Comparison of ENCODE assay signal across 15 mouse cellular contexts in the genomic region with DNA sequence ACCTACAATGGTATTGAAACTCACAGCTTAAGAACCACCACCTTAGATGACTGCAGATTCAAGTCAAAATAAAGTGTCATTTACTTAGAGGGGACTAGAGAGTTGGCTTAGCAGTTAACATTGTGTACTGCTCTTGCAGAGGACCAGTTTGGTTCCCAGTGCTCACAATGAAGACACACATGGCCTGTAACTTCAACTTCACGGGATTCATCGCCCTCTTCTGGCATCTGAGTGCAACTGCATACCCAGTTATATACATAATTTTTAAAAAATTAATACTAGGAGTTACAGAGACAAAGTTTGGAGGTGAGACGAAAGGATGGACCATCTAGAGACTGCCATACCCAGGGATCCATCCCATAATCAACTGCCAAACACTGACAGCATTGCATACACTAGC. TPM values are rescaled to one million over a fixed set of nuclear protein-coding genes. Genes with fewer than 3 reads are reported as not detected.
DNase-seq lines count a peak whose midpoint lies in the region; ATAC-seq and TF ChIP-seq lines count a peak whose summit lies in the region.
"Had no signal": no experiment of that assay in that cellular context is flagged by ENCODE, and none has a peak within 500 bp of the region (broad histone marks: within the 10 kb centered on the region; RNA-seq: fewer than 3 reads in every experiment).

No protein-coding gene starts in this region.

- no peak overlapping the region for H3K4me3 ChIP-seq in intestine, postnatal 0 days (ENCODE audit: low read depth, low read length)
- H3K4me3 ChIP-seq in intestine, embryonic 15.5 days (replicated peaks) = no peak overlapping the region
- H3K4me3 ChIP-seq: embryonic facial prominence, embryonic 12.5 days; forebrain, embryonic 12.5 days; heart, embryonic 10.5 days; liver, embryonic 13.5 days had no signal

- H3K36me3 ChIP-seq in intestine, postnatal 0 days (ENCODE audit: control insufficient read depth, insufficient read depth) = no peaks in the 10 kb centered on the region
- no peaks in the 10 kb centered on the region for H3K36me3 ChIP-seq in intestine, embryonic 15.5 days
- H3K36me3 ChIP-seq: embryonic facial prominence, embryonic 12.5 days; forebrain, embryonic 12.5 days; heart, embryonic 10.5 days; liver, embryonic 13.5 days had no signal

- no peak overlapping the region for H3K9ac ChIP-seq in intestine, postnatal 0 days (ENCODE audit: low read depth, low read length)
- H3K9ac ChIP-seq in intestine, embryonic 15.5 days = no peak overlapping the region
- H3K9ac ChIP-seq: embryonic facial prominence, embryonic 12.5 days; forebrain, embryonic 12.5 days; liver, embryonic 13.5 days had no signal

- no peak overlapping the region for H3K27ac ChIP-seq in intestine, postnatal 0 days (ENCODE audit: low read depth, low read length)
- no peak overlapping the region for H3K27ac ChIP-seq in intestine, embryonic 15.5 days
- H3K27ac ChIP-seq: embryonic facial prominence, embryonic 12.5 days; forebrain, embryonic 12.5 days; heart, embryonic 10.5 days; liver, embryonic 13.5 days; macrophage had no signal

- DNase-seq in 3T3-L1 (ENCODE audit: low read depth, low spot score) (peak; percentile 38), ES-CJ7 (ENCODE audit: low read depth, low spot score) (peak; percentile 21)
- DNase-seq in induced T-regulatory cell, adult 2 months (ENCODE audit: low read depth) = peak; percentile 36
- DNase-seq in thymus, postnatal 10 days (ENCODE audit: low spot score in 2 of 2) = no peak
- DNase-seq: adrenal gland, postnatal 36 days; kidney, adult 9 months; liver, embryonic 13.5 days had no signal

- no peaks in the 10 kb centered on the region for H3K4me1 ChIP-seq in intestine, postnatal 0 days (replicated peaks; ENCODE audit: control insufficient read depth, insufficient read depth, low read length)
- H3K4me1 ChIP-seq in intestine, embryonic 15.5 days (replicated peaks) = no peaks in the 10 kb centered on the region
- H3K4me1 ChIP-seq: embryonic facial prominence, embryonic 12.5 days; forebrain, embryonic 12.5 days; heart, embryonic 10.5 days; liver, embryonic 13.5 days had no signal

- H3K9me3 ChIP-seq in intestine, postnatal 0 days (ENCODE audit: control insufficient read depth) = no peaks in the 10 kb centered on the region
- no peaks in the 10 kb centered on the region for H3K9me3 ChIP-seq in intestine, embryonic 15.5 days
- H3K9me3 ChIP-seq: embryonic facial prominence, embryonic 12.5 days; forebrain, embryonic 12.5 days; heart, embryonic 10.5 days had no signal

- 74% methylated on average over 3 of the region's 3 CpGs for WGBS in intestine, postnatal 0 days
- WGBS in intestine, embryonic 15.5 days = 68% methylated on average over 3 of the region's 3 CpGs

- no peak for ATAC-seq in intestine, postnatal 0 days
- no peak for ATAC-seq in intestine, embryonic 15.5 days
- no peak for ATAC-seq in inflammation-experienced regulatory T-cells, adult 6 months
- ATAC-seq: midbrain, embryonic 16.5 days had no signal

- H3K4me2 ChIP-seq in intestine, postnatal 0 days (replicated peaks; ENCODE audit: low read depth) = no peak overlapping the region
- H3K4me2 ChIP-seq in intestine, embryonic 15.5 days (replicated peaks) = no peak overlapping the region
- H3K4me2 ChIP-seq: embryonic facial prominence, embryonic 12.5 days; forebrain, embryonic 12.5 days; liver, embryonic 13.5 days had no signal

- TF ChIP-seq CTCF in intestine, postnatal 0 days (IDR thresholded peaks at IDR 0.05; ENCODE audit: low read depth) = peak; percentile 51

- no peaks in the 10 kb centered on the region for H3K27me3 ChIP-seq in intestine, postnatal 0 days (replicated peaks; ENCODE audit: control insufficient read depth, insufficient read depth, low read length)
- no peaks in the 10 kb centered on the region for H3K27me3 ChIP-seq in intestine, embryonic 15.5 days (replicated peaks)
- H3K27me3 ChIP-seq: embryonic facial prominence, embryonic 12.5 days; forebrain, embryonic 12.5 days; liver, embryonic 13.5 days had no signal

RNA-seq across cellular contexts. Expression of a gene that starts 38.5 kb away (rescaled TPM):
- polyA plus RNA-seq in intestine, postnatal 0 days (2015; fragmentation: Nextera tagmentation; extraction: Ambion mirVana) = 28.4 and 29.2 TPM in 2 replicates
- polyA plus RNA-seq in intestine, embryonic 15.5 days (2015; fragmentation: Nextera tagmentation; extraction: Ambion mirVana) = 51.7 and 58.4 TPM in 2 replicates
- polyA plus RNA-seq in inflammation-experienced regulatory T-cells, adult 6 months (2017; shearing (Covaris generic)) = 10 to 100 TPM; 63.0 to 73.7 (median 67.5) TPM

RNA-seq across cellular contexts. Expression of a gene that starts 38.6 kb away (rescaled TPM):
- 156 TPM in 2 replicates for polyA plus RNA-seq in intestine, postnatal 0 days (2015; fragmentation: Nextera tagmentation; extraction: Ambion mirVana)
- 197 and 203 TPM in 2 replicates for polyA plus RNA-seq in intestine, embryonic 15.5 days (2015; fragmentation: Nextera tagmentation; extraction: Ambion mirVana)
- polyA plus RNA-seq in inflammation-experienced regulatory T-cells, adult 6 months (2017; shearing (Covaris generic)) = 10 to 100 TPM; 40.4 to 51.7 (median 46.0) TPM

Comparison
In these comparisons a context has a peak if more than half of its experiments do, and no peak if none do; other contexts are left out.
1. DNase-seq: peak in 3T3-L1 (single experiment), ES-CJ7 (single experiment) and induced T-regulatory cell, adult 2 months (single experiment); none in thymus, postnatal 10 days (0 of 2).